Mouse (Mus musculus) thymus, postnatal 36 days (tissue): Measurements from ENCODE around the gene Dusp9.

Experiments used
- DNase-seq, 2 experiments: peaks; one replicate each; pipeline ENCODE4 v3.0.0; 2022; ENCODE audit warnings: mixed read lengths in 2 of 2

Gene Dusp9

GRCm38 (mm10) chrX:73672031-73672431 lies 32.8 kb downstream of the Dusp9 start:
- DNase-seq: peak; percentile 59 to 62

- peak; percentile 32 to 37 for DNase-seq
Measured at GRCm38 (mm10) chrX:73672879-73673618, 33.8 kb downstream of the Dusp9 start, which contains the start of gene Slc6a8. Slc6a8 (plus strand) TSS chrX:73673150.

GRCm38 (mm10) chrX:73673619-73673967 lies 34.4 kb downstream of the Dusp9 start:
- no peak for DNase-seq

DNA sequence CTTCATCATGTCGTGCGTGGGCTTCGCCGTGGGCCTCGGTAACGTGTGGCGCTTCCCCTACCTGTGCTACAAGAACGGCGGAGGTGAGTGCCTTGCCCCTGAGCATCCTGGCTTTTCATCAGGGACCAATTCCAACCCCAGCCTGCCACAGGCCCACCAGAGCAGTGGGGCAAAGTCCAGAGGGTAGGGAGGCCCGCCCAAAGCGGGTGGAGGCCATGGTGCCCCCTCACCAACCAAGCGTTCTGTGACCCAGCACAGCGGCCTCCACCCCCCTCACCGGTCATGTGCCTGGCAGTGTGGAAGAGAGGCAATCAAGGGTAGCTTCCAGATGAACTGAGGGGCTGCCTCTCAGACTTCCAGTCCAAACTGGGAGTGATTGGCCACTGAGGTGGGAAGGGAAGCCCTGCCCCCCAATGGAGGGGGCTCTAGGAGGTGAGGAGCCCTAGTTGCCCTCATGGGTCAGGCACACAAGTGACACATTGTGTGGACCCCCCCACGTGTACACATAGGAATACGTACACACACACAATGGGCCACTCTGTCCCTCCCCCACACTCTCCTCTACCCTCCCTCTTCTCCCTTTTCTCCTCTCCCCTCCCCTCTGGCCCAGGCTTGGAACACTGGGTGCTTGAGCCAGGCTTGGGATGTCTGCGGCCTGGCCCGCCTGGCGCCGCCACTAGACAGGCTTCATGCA lies 34.9 kb downstream of the Dusp9 start:
- DNase-seq: no peak

- DNase-seq: no peak
Measured at GRCm38 (mm10) chrX:73675231-73675630, 36.0 kb downstream of the Dusp9 start.

DNA sequence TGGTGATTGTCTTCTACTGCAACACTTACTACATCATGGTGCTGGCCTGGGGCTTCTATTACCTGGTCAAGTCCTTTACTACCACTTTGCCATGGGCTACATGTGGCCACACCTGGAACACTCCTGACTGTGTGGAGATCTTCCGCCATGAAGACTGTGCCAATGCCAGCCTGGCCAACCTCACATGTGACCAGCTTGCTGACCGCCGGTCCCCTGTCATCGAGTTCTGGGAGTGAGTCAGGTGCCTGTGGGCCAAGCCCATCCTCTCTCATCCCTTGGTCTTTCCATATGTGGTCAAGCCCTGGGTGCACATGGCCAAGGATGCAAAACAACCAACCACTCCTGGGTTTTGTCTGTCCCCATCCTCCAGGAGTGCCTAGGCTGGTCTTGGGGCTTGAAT lies 37.4 kb downstream of the Dusp9 start:
- DNase-seq: no peak

DNA sequence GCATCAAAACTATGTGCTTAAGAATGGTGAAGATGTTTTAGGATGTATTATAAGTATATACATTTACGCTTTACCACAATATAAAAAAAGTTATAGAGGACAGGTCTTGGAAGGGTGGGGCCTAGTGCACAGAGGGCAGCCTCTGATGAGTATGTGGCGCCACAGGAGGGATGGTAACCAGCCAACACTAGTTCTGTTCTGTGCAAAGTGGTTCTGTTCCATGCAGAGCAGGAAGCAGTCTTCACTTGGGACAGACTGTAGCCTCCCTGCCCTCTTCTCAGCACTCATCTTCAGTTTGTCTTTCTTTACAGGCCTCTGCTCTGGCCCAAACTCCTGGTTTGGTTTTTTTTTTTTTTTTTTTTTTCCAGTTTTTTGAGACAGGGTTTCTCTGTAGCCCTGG lies 44.9 kb downstream of the Dusp9 start:
- no peak for DNase-seq

DNA sequence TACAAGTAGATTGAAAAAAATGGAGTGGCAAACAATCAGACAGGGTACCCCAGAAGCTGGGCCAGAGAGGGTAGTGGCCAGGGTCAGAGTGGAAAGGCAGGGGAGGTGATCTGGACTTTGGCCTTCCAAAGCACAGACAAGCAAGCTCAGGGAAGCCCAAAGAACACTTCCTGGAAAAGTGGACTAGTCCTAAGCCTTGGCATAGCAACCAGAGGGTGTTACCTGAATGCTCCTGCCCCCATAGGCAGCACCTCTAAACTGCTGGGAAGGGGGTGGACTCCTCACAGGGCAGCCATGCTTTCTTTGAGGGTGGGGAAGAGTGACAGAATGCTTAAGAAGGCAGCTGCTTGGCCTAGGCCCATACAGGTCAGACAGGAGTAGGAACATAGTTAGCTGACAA lies 45.8 kb downstream of the Dusp9 start:
- DNase-seq: no peak

DNA sequence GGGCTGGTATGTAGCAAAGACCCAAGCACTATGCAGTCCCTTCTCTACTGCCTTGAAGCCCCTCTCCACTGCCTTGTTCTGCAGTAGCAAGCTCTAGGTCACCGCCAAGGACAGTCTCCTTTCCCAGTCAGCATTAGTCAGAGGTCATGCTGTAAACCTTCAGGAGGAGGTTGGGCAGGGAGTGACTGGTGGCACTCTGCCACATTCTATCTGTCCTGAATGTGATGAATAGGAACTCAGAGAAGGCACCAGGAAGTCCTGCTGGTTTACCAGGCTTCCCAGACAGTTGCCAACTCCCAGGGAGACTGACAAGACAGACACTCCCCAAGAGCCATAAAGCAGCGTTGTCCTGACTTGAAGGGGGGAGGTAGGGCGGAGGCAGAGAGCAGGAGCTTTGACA lies 46.4 kb downstream of the Dusp9 start:
- DNase-seq: no peak

DNA sequence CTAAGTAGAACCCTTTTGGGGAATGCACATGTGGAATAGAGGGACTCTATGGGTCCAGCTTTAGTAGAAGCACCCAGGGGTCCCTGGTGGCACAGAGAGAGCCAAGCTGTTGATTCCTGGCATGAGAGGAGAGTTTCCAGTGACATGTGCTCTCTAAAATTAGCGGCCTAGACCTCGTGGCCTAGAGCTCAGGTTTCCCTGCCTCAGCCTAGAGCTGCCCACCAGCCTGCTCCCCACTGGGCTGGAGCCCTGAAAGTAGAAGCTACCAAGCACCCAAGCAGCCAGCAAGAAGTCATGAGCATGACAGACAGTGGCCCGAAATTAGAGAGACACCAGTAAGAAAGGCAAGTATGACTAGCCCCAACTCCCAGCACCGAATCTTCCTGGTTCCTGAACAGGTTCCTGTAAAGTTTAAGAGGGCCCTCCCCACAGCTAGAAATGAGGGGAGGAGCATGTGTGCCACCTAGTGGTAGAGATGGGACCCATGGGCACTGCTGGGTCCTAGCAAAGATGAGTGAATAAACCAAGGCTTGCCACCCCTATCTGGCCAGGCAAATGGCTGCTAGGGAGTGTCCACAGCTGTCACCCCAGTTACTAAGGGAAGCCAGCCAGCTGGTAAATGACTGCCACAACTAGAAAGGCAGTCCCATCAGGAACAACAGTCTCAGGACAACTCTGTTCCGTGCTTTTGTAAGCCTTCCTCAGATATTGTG lies 51.9 kb downstream of the Dusp9 start:
- peak; percentile 36 to 47 for DNase-seq
